Mouse (Mus musculus) right cerebral cortex, postnatal 4 days (tissue): ENCODE measurements around the gene Lcn3.
"Not testable (repeated sequence)": the region's sequence is repeated elsewhere in the genome, so short reads cannot be mapped to it uniquely, and the experiment has no call there.

Experiments
- DNase-seq: peaks from one replicate; pipeline ENCODE4 v3.0.0-alpha.2; 2022

Gene Lcn3

GRCm38 (mm10) chr2:25765269-25765668 lies at the start of gene Lcn3:
Lcn3 (plus strand) TSS chr2:25765569.
- no peak for DNase-seq

GRCm38 (mm10) chr2:25717222-25717621 lies 48.1 kb upstream of the Lcn3 start:
- no peak for DNase-seq

- DNase-seq: no peak
Observed at GRCm38 (mm10) chr2:25733199-25733930, 32.0 kb upstream of the Lcn3 start.

- DNase-seq: not testable (repeated sequence)
Observed at GRCm38 (mm10) chr2:25736709-25737108, 28.7 kb upstream of the Lcn3 start, which contains the start of gene Obp2b. Obp2b (plus strand) TSS chr2:25737009.

GRCm38 (mm10) chr2:25741671-25742070 lies 23.7 kb upstream of the Lcn3 start:
- no peak for DNase-seq

GRCm38 (mm10) chr2:25754201-25754600 lies 11.2 kb upstream of the Lcn3 start:
- no peak for DNase-seq

GRCm38 (mm10) chr2:25758064-25758625 lies 7.2 kb upstream of the Lcn3 start:
- DNase-seq: no peak

- no peak for DNase-seq
Observed at GRCm38 (mm10) chr2:25767764-25768163, 2.4 kb downstream of the Lcn3 start.

- DNase-seq: no peak
Observed at GRCm38 (mm10) chr2:25773507-25773906, 8.1 kb downstream of the Lcn3 start.

- no peak for DNase-seq
Observed at GRCm38 (mm10) chr2:25774640-25775039, 9.3 kb downstream of the Lcn3 start.

GRCm38 (mm10) chr2:25775991-25776390 lies 10.6 kb downstream of the Lcn3 start:
- no peak for DNase-seq

- no peak for DNase-seq
Observed at GRCm38 (mm10) chr2:25776717-25777116, 11.3 kb downstream of the Lcn3 start, which contains the start of gene Lcn11. Lcn11 (plus strand) TSS chr2:25777017.

- no peak for DNase-seq
Observed at GRCm38 (mm10) chr2:25779076-25779475, 13.7 kb downstream of the Lcn3 start.

GRCm38 (mm10) chr2:25780921-25781320 lies 15.6 kb downstream of the Lcn3 start:
- DNase-seq: no peak

- no peak for DNase-seq
Observed at GRCm38 (mm10) chr2:25781957-25782356, 16.6 kb downstream of the Lcn3 start, which contains the start of gene Gm13539. Gm13539 (plus strand) TSS chr2:25782257.

GRCm38 (mm10) chr2:25785573-25786322 lies 20.4 kb downstream of the Lcn3 start:
- no peak for DNase-seq

GRCm38 (mm10) chr2:25789092-25789491 lies 23.7 kb downstream of the Lcn3 start:
- no peak for DNase-seq

GRCm38 (mm10) chr2:25797635-25798034 lies 32.3 kb downstream of the Lcn3 start:
- DNase-seq: no peak

- DNase-seq: no peak
Observed at GRCm38 (mm10) chr2:25798065-25798464, 32.7 kb downstream of the Lcn3 start.

GRCm38 (mm10) chr2:25811711-25812110 lies 46.3 kb downstream of the Lcn3 start:
- DNase-seq: no peak

GRCm38 (mm10) chr2:25813364-25813763 lies 48.0 kb downstream of the Lcn3 start:
- no peak for DNase-seq

- not testable (repeated sequence) for DNase-seq
Observed at GRCm38 (mm10) chr2:25815748-25816147, 50.4 kb downstream of the Lcn3 start, which contains the start of gene Glt6d1. Glt6d1 (minus strand) TSS chr2:25815848.
